Mouse (Mus musculus) thymus, postnatal 25 days (tissue): ENCODE measurements around the gene Bace2.

Source experiments
- DNase-seq: peaks from one replicate; pipeline ENCODE4 v3.0.0; 2022

Gene Bace2

GRCm38 (mm10) chr16:97474671-97475070 is 118.1 kb downstream of the Bace2 start:
- no peak for DNase-seq

GRCm38 (mm10) chr16:97475581-97475980 is 119.0 kb downstream of the Bace2 start:
- no peak for DNase-seq

GRCm38 (mm10) chr16:97476524-97476923 is 120.0 kb downstream of the Bace2 start:
- DNase-seq = no peak

- DNase-seq = no peak
These were observed 122.1 kb downstream of the Bace2 start for GRCm38 (mm10) chr16:97478655-97479054.

GRCm38 (mm10) chr16:97492369-97492768 is 135.8 kb downstream of the Bace2 start:
- no peak for DNase-seq
